Mouse (Mus musculus) thymus, adult 2 months (tissue): Measurements from ENCODE around the gene Vmp1. TPM values are rescaled to one million over a fixed set of nuclear protein-coding genes. Genes with fewer than 3 reads are reported as not detected.

Experiments
- DNase-seq: peaks from one replicate; pipeline ENCODE4 v3.0.0; 2021
- H3K27ac ChIP-seq: fragments of 200-500 bp; 2 replicates; pipeline ENCODE4 v1.5.1; 2012; ENCODE audit warnings: low read length, control low read depth; ENCODE audit not compliant: control insufficient read depth, insufficient read depth
- H3K27me3 ChIP-seq: fragments of 200-500 bp; 2 replicates; pipeline ENCODE4 v1.6.1; 2012; ENCODE audit warnings: mild to moderate bottlenecking, low read length, moderate library complexity, mixed read lengths; ENCODE audit not compliant: control insufficient read depth, insufficient read depth
- H3K36me3 ChIP-seq: fragments of 200-500 bp; 2 replicates; pipeline ENCODE4 v1.6.1; 2012; ENCODE audit warnings: mild to moderate bottlenecking, low read length, moderate library complexity; ENCODE audit not compliant: control insufficient read depth, insufficient read depth
- H3K4me1 ChIP-seq: fragments of 200-500 bp; replicated peaks from 2 replicates; pipeline ENCODE4 v1.6.1; 2012; ENCODE audit warnings: low read length; ENCODE audit not compliant: control insufficient read depth, insufficient read depth
- H3K4me3 ChIP-seq: fragments of 200-500 bp; 2 replicates; pipeline ENCODE4 v1.5.1; 2012; ENCODE audit warnings: mild to moderate bottlenecking, low read length, control low read depth, moderate library complexity; ENCODE audit not compliant: control insufficient read depth, insufficient read depth
- CTCF ChIP-seq: fragments of 200-500 bp; IDR thresholded peaks from 2 replicates; pipeline ENCODE4 v1.5.1; 2012; ENCODE audit warnings: mild to moderate bottlenecking, control low read depth, low read length, moderate library complexity, borderline replicate concordance; ENCODE audit not compliant: control insufficient read depth, poor library complexity, insufficient read depth; ENCODE audit errors: extremely low read depth
- POLR2A ChIP-seq: fragments of 200-500 bp; IDR thresholded peaks from 2 replicates; pipeline ENCODE4 v1.6.1; 2012; ENCODE audit warnings: mild to moderate bottlenecking, low read length, control low read depth, moderate library complexity; ENCODE audit not compliant: control insufficient read depth, poor library complexity, insufficient read depth; ENCODE audit errors: extremely low read depth
- WGBS: fragments of 180-500 bp; shearing (Covaris S2); methylation state at CpG from one replicate; pipeline ENCODE4 v1.1.7; 2018; 5-methylcytosine and 5-hydroxymethylcytosine counted together
- polyA plus RNA-seq: library from polyadenylated mRNA; depleted of rRNA; stranded (reverse); fragments of >200 nt; gene quantifications from 2 replicates; pipeline ENCODE4 v1.2.3, GENCODE M21; 2012

Vmp1 gene
- polyA plus RNA-seq, 1 experiment, result 36.7 TPM

GRCm38 (mm10) chr11:86575632-86576378, 107.8 kb downstream of the Vmp1 start:
- peaks cover 40% of the 10 kb centered on the region for H3K4me1 ChIP-seq
- H3K4me3 ChIP-seq, result no peak overlapping the region
- H3K36me3 ChIP-seq, result no peaks in the 10 kb centered on the region
- DNase-seq, result no peak
- H3K27me3 ChIP-seq, result no peaks in the 10 kb centered on the region
- H3K27ac ChIP-seq, result no peak overlapping the region
- 92% methylated on average over 7 of the region's 7 CpGs for WGBS
- TF ChIP-seq POLR2A, result no peak
- no peak for TF ChIP-seq CTCF

GRCm38 (mm10) chr11:86574408-86574807, 109.2 kb downstream of the Vmp1 start:
- no peak for DNase-seq
- H3K4me1 ChIP-seq, result peaks cover 29% of the 10 kb centered on the region
- H3K4me3 ChIP-seq, result no peak overlapping the region
- WGBS, result 90% methylated on average over 2 of the region's 2 CpGs
- H3K36me3 ChIP-seq, result no peaks in the 10 kb centered on the region
- TF ChIP-seq CTCF, result no peak
- TF ChIP-seq POLR2A, result no peak
- H3K27me3 ChIP-seq, result no peaks in the 10 kb centered on the region
- no peak overlapping the region for H3K27ac ChIP-seq

GRCm38 (mm10) chr11:86573646-86574231, 109.9 kb downstream of the Vmp1 start:
- H3K27me3 ChIP-seq, result no peaks in the 10 kb centered on the region
- no peaks in the 10 kb centered on the region for H3K36me3 ChIP-seq
- peak; percentile 39 for DNase-seq
- peak overlapping the region; percentile 72; the same call in 1 of the 2 replicates for H3K27ac ChIP-seq
- H3K4me1 ChIP-seq, result peaks cover 22% of the 10 kb centered on the region
- WGBS, result 32% methylated on average over 6 of the region's 6 CpGs
- no peak overlapping the region for H3K4me3 ChIP-seq
- TF ChIP-seq CTCF (no peak), POLR2A (no peak)

- 42% methylated on average over 2 of the region's 2 CpGs for WGBS
- H3K4me1 ChIP-seq, result peaks cover 15% of the 10 kb centered on the region
- no peak overlapping the region for H3K4me3 ChIP-seq
- no peaks in the 10 kb centered on the region for H3K36me3 ChIP-seq
- H3K27me3 ChIP-seq, result no peaks in the 10 kb centered on the region
- H3K27ac ChIP-seq, result no peak overlapping the region
- no peak for TF ChIP-seq POLR2A
- no peak for TF ChIP-seq CTCF
- no peak for DNase-seq
Observed at GRCm38 (mm10) chr11:86572623-86573022, 111.0 kb downstream of the Vmp1 start.

- TF ChIP-seq CTCF (no peak), POLR2A (no peak)
- no peaks in the 10 kb centered on the region for H3K36me3 ChIP-seq
- H3K4me3 ChIP-seq, result no peak overlapping the region
- H3K27ac ChIP-seq, result no peak overlapping the region
- 88% methylated on average over 4 of the region's 4 CpGs for WGBS
- DNase-seq, result no peak
- peaks cover 7% of the 10 kb centered on the region for H3K4me1 ChIP-seq
- no peaks in the 10 kb centered on the region for H3K27me3 ChIP-seq
Observed at GRCm38 (mm10) chr11:86571871-86572270, 111.8 kb downstream of the Vmp1 start.

GRCm38 (mm10) chr11:86571047-86571855, 112.4 kb downstream of the Vmp1 start:
- DNase-seq, result no peak
- Histone ChIP-seq H3K27me3 (no peaks in the 10 kb centered on the region), H3K4me1 (peaks cover 7% of the 10 kb centered on the region), H3K4me3 (no peak overlapping the region), H3K36me3 (no peaks in the 10 kb centered on the region), H3K27ac (no peak overlapping the region)
- TF ChIP-seq POLR2A (no peak), CTCF (no peak)
- WGBS, result 87% methylated on average over 15 of the region's 15 CpGs
